In genomic region chr1:193255488-193256288, GRCm38 (mm10) we compare ENCODE assay signal across 7 mouse cellular contexts. TPM values are rescaled to one million over a fixed set of nuclear protein-coding genes. Genes with fewer than 3 reads are reported as not detected.
DNase-seq lines count a peak whose midpoint lies in the region; ATAC-seq and TF ChIP-seq lines count a peak whose summit lies in the region.

No protein-coding gene starts in this region.

- H3K9ac ChIP-seq in forebrain, postnatal 0 days = no peak overlapping the region
- H3K9ac ChIP-seq in hindbrain, embryonic 14.5 days = no peak overlapping the region

- ATAC-seq in forebrain, postnatal 0 days = peak; percentile 23; the same call in 1 of the 2 replicates
- no peak; the same call in 1 of the 2 replicates for ATAC-seq in hindbrain, embryonic 14.5 days (ENCODE audit: low FRiP score)

- no peaks in the 10 kb centered on the region for H3K36me3 ChIP-seq in forebrain, postnatal 0 days (ENCODE audit: insufficient read depth)
- H3K36me3 ChIP-seq in hindbrain, embryonic 14.5 days (replicated peaks; ENCODE audit: control insufficient read depth, insufficient read depth) = no peaks in the 10 kb centered on the region

- H3K4me2 ChIP-seq in forebrain, postnatal 0 days (ENCODE audit: low read depth) = no peak overlapping the region
- H3K4me2 ChIP-seq in hindbrain, embryonic 14.5 days (replicated peaks) = no peak overlapping the region

- no peak overlapping the region for H3K4me3 ChIP-seq in forebrain, postnatal 0 days (ENCODE audit: low read depth, low read length)
- H3K4me3 ChIP-seq in hindbrain, embryonic 14.5 days (replicated peaks; ENCODE audit: low read length) = no peak overlapping the region

- no peaks in the 10 kb centered on the region for H3K4me1 ChIP-seq in forebrain, postnatal 0 days (ENCODE audit: insufficient read depth)
- no peaks in the 10 kb centered on the region for H3K4me1 ChIP-seq in hindbrain, embryonic 14.5 days (replicated peaks; ENCODE audit: control insufficient read depth, insufficient read depth, low read length)

- H3K9me3 ChIP-seq in forebrain, postnatal 0 days (ENCODE audit: low read length) = no peaks in the 10 kb centered on the region
- no peaks in the 10 kb centered on the region for H3K9me3 ChIP-seq in hindbrain, embryonic 14.5 days (ENCODE audit: control insufficient read depth, low read length)

- TF ChIP-seq CTCF in forebrain, postnatal 0 days (IDR thresholded peaks at IDR 0.05; ENCODE audit: low read depth) = peak; percentile 77

- H3K27me3 ChIP-seq in forebrain, postnatal 0 days (ENCODE audit: insufficient read depth, low read length) = no peaks in the 10 kb centered on the region
- no peaks in the 10 kb centered on the region for H3K27me3 ChIP-seq in hindbrain, embryonic 14.5 days (ENCODE audit: control insufficient read depth, insufficient read depth, low read length)

- peak; percentile 80 for DNase-seq in NIH3T3 (ENCODE audit: low read depth)
- peak; percentile 77 for DNase-seq in cerebellum, adult 11 months
- DNase-seq in forebrain, postnatal 0 days = peak; percentile 85
- peak; percentile 82 for DNase-seq in hindbrain, embryonic 14.5 days (ENCODE audit: low spot score)
- peak; percentile 50 to 93 for DNase-seq in layer of hippocampus, postnatal 25 days (ENCODE audit: extremely low spot score in 1 of 2, low spot score in 1 of 2)
- DNase-seq in lung, postnatal 25 days (ENCODE audit: low spot score) = peak; percentile 80
- peak; percentile 81 for DNase-seq in right cerebral cortex, postnatal 14 days

- H3K27ac ChIP-seq in forebrain, postnatal 0 days (ENCODE audit: low read depth, low read length) = no peak overlapping the region
- no peak overlapping the region for H3K27ac ChIP-seq in hindbrain, embryonic 14.5 days

- 30% methylated on average over 3 of the region's 3 CpGs for WGBS in forebrain, postnatal 0 days
- WGBS in hindbrain, embryonic 14.5 days = 29% methylated on average over 3 of the region's 3 CpGs

RNA-seq across cellular contexts. Expression of gene Hsd11b1, which starts 8.2 kb away (rescaled TPM):
- total RNA-seq in forebrain, postnatal 0 days (2014; rRNA removed) = 1.8 TPM in 2 replicates
- polyA plus RNA-seq in forebrain, postnatal 0 days (2015; fragmentation: Nextera tagmentation; extraction: Ambion mirVana) = 2.0 and 2.1 TPM in 2 replicates
- polyA plus RNA-seq in hindbrain, embryonic 14.5 days (2014; fragmentation: Nextera tagmentation; extraction: Ambion mirVana) = not detected in 2 replicates
- 10 to 100 TPM; 47.4 to 53.4 TPM for total RNA-seq in layer of hippocampus, postnatal 25 days (2021)

RNA-seq across cellular contexts. Expression of gene G0s2, which starts 17.3 kb away (rescaled TPM):
- 5.7 and 11.0 TPM in 2 replicates for total RNA-seq in forebrain, postnatal 0 days (2014; rRNA removed)
- polyA plus RNA-seq in forebrain, postnatal 0 days (2015; fragmentation: Nextera tagmentation; extraction: Ambion mirVana) = 4.7 and 5.0 TPM in 2 replicates
- 6.5 and 9.6 TPM in 2 replicates for polyA plus RNA-seq in hindbrain, embryonic 14.5 days (2014; fragmentation: Nextera tagmentation; extraction: Ambion mirVana)
- total RNA-seq in layer of hippocampus, postnatal 25 days (2021) = 10 to 100 TPM in 1 of 2 experiments, 1 to 10 TPM in 1; 9.3 to 11.2 TPM

RNA-seq across cellular contexts. Expression of gene Lamb3, which starts 48.2 kb away (rescaled TPM):
- 1.5 and 3.6 TPM in 2 replicates for total RNA-seq in forebrain, postnatal 0 days (2014; rRNA removed)
- polyA plus RNA-seq in forebrain, postnatal 0 days (2015; fragmentation: Nextera tagmentation; extraction: Ambion mirVana) = 0.98 and 1.1 TPM in 2 replicates
- polyA plus RNA-seq in hindbrain, embryonic 14.5 days (2014; fragmentation: Nextera tagmentation; extraction: Ambion mirVana) = 0.18 and 0.31 TPM in 2 replicates
- under 1 TPM; 0.76 to 0.80 TPM for total RNA-seq in layer of hippocampus, postnatal 25 days (2021)

RNA-seq across cellular contexts. Expression of gene Traf3ip3, which starts 54.2 kb away (rescaled TPM):
- total RNA-seq in forebrain, postnatal 0 days (2014; rRNA removed) = 0.69 and 1.8 TPM in 2 replicates
- polyA plus RNA-seq in forebrain, postnatal 0 days (2015; fragmentation: Nextera tagmentation; extraction: Ambion mirVana) = 1.6 and 2.1 TPM in 2 replicates
- polyA plus RNA-seq in hindbrain, embryonic 14.5 days (2014; fragmentation: Nextera tagmentation; extraction: Ambion mirVana) = 2.1 TPM in 2 replicates
- 1 to 10 TPM in 1 of 2 experiments, under 1 TPM in 1; 0.89 to 1.9 TPM for total RNA-seq in layer of hippocampus, postnatal 25 days (2021)

Comparison
In these comparisons a context has a peak if more than half of its experiments do, and no peak if none do; other contexts are left out.
1. RNA of gene Hsd11b1, which starts 8.2 kb away (total RNA-seq): 47.4 to 53.4 TPM in layer of hippocampus, postnatal 25 days; 1.8 TPM in forebrain, postnatal 0 days; every median in the first group is over 10 times any median in the second.
2. Peak in every context shown above with its lines, with median percentiles within 50 percentile points of each other: DNase-seq.